Mouse (Mus musculus) hindbrain, embryonic 16.5 days (tissue): Measurements from ENCODE around the gene Fsd1l. TPM values are rescaled to one million over a fixed set of nuclear protein-coding genes. Genes with fewer than 3 reads are reported as not detected.
"Not testable (repeated sequence)": the region's sequence is repeated elsewhere in the genome, so short reads cannot be mapped to it uniquely, and the experiment has no call there.

Experiments
- ATAC-seq: fragments of 200-750 bp; cut with Nextera tagmentation; 2 replicates; pipeline ENCODE4 v1.8.0; 2017; ENCODE audit warnings: moderate TSS enrichment, moderate library complexity
- H3K27ac ChIP-seq: fragments of 300-500 bp; sonication (generic); 2 replicates; pipeline ENCODE4 v1.5.1; 2014; ENCODE audit warnings: low read depth, mild to moderate bottlenecking, control low read depth, low read length, moderate library complexity
- H3K27me3 ChIP-seq: fragments of 300-500 bp; sonication (generic); replicated peaks from 2 replicates; pipeline ENCODE4 v1.6.1; 2014; ENCODE audit warnings: low read length; ENCODE audit not compliant: control insufficient read depth, insufficient read depth
- H3K36me3 ChIP-seq: fragments of 300-500 bp; sonication (generic); 2 replicates; pipeline ENCODE4 v1.6.1; 2014; ENCODE audit warnings: mild to moderate bottlenecking, low read length, moderate library complexity, mixed read lengths; ENCODE audit not compliant: control insufficient read depth, insufficient read depth
- H3K4me1 ChIP-seq: fragments of 300-500 bp; sonication (generic); 2 replicates; pipeline ENCODE4 v1.6.1; 2014; ENCODE audit warnings: low read depth, low read length; ENCODE audit not compliant: control insufficient read depth, insufficient read depth
- H3K4me2 ChIP-seq: fragments of 300-500 bp; sonication (generic); 2 replicates; pipeline ENCODE4 v1.6.1; 2014; ENCODE audit warnings: mild to moderate bottlenecking, low read length, control low read depth, moderate library complexity
- H3K4me3 ChIP-seq: fragments of 300-500 bp; sonication (generic); 2 replicates; pipeline ENCODE4 v1.5.1; 2014; ENCODE audit warnings: mild to moderate bottlenecking, low read length, control low read depth, moderate library complexity
- H3K9ac ChIP-seq: fragments of 300-500 bp; sonication (generic); 2 replicates; pipeline ENCODE4 v1.6.1; 2014; ENCODE audit warnings: low read depth, mild to moderate bottlenecking, control low read depth, low read length, moderate library complexity
- H3K9me3 ChIP-seq: fragments of 300-500 bp; sonication (generic); 2 replicates; pipeline ENCODE4 v1.6.1; 2014; ENCODE audit warnings: mild to moderate bottlenecking, low read length, moderate library complexity; ENCODE audit not compliant: control insufficient read depth
- WGBS: fragments of 180-500 bp; shearing (Covaris S2); extraction: QIAGEN DNeasy Blood & Tissue Kit; methylation state at CpG from one replicate; pipeline ENCODE4 v1.1.7; 2014; 5-methylcytosine and 5-hydroxymethylcytosine counted together
- polyA plus RNA-seq: library from polyadenylated mRNA; unstranded; fragments of >200 nt; fragmentation: Nextera tagmentation; extraction: Ambion mirVana; gene quantifications from 2 replicates; pipeline ENCODE4 v1.2.1, GENCODE M21; 2015

Fsd1l gene
- polyA plus RNA-seq, 1 experiment from 2014 or later: 26.6 TPM

DNA sequence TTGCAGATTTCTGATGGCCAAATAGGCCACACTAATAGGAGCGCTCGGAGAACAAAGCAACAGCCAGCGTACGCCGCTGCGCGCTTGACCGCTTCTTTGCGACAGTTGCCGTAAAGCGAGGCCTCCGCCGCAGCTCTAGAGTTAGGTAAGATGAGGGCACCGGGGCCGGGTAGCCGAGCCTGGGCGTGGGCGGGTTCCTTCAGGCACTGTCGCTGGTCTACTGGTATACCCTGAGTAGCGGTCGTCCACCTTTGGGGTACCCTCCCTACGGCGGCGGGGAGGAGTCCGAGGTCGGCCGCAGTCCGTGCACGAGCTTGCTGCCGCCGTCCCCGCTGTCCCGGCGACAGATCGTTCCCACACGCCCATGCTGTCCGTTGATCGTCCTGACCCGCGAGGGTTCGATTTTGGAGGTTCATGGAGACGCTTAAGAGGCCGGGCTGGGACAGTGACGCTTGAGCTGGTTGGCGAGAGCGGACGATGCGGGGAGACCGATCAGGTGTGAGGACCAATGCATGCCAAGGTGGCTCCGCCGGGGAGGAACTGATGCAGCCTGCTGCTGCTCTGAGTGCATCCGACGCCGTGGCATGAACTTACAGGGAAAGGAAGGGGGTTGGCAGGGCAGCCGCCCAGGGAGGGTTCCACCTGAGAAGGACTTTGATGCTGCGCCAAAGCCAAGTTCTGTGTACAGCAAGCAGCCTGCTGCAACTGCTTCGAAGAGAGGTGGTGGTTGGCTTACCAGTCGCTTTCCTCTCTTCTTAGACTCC, 83.0 kb downstream of the Fsd1l start:
- Histone ChIP-seq H3K9ac (peak overlapping the region; percentile 89), H3K9me3 (no peaks in the 10 kb centered on the region), H3K27me3 (no peaks in the 10 kb centered on the region), H3K4me1 (peaks cover 4% of the 10 kb centered on the region), H3K4me3 (peak overlapping the region; percentile 76), H3K4me2 (peak overlapping the region; percentile 80), H3K36me3 (no peaks in the 10 kb centered on the region), H3K27ac (peak overlapping the region; percentile 80)
- ATAC-seq: peak; percentile 96
- 6% methylated on average over 58 of the region's 58 CpGs for WGBS

DNA sequence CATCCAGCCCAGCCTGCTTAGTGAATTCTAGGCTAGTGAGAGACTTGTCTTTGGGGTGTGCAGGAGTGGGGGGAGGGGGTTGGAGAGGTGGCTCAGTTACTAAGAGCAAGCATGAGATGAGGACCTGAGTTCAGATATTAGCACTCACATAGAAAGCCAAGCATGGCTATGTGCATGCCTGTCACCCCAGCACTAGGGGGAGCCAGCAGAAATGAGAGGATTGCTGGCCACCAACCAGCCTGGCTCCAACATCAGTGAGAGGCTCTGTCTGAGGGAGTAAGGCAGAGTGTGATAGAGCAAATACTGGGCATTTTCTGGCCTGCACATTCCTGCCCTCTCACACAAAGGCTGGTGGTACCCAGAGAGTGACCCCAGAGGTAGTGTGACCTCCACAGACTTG, 84.7 kb downstream of the Fsd1l start:
- Histone ChIP-seq H3K36me3 (peaks cover under 1% of the 10 kb centered on the region), H3K27ac (no peak overlapping the region), H3K27me3 (no peaks in the 10 kb centered on the region), H3K9me3 (no peaks in the 10 kb centered on the region), H3K4me2 (no peak overlapping the region), H3K4me1 (peaks cover 4% of the 10 kb centered on the region), H3K4me3 (no peak overlapping the region), H3K9ac (no peak overlapping the region)
- ATAC-seq: no peak

- H3K4me1 ChIP-seq: peaks cover 4% of the 10 kb centered on the region
- H3K27me3 ChIP-seq: no peaks in the 10 kb centered on the region
- WGBS: 88% methylated on average over 4 of the region's 4 CpGs
- no peak overlapping the region for H3K4me3 ChIP-seq
- no peak for ATAC-seq
- peaks cover 6% of the 10 kb centered on the region for H3K36me3 ChIP-seq
- H3K9ac ChIP-seq: no peak overlapping the region
- H3K27ac ChIP-seq: no peak overlapping the region
- no peaks in the 10 kb centered on the region for H3K9me3 ChIP-seq
- H3K4me2 ChIP-seq: no peak overlapping the region
These were observed 86.3 kb downstream of the Fsd1l start for GRCm38 (mm10) chr4:53717546-53717945.

- Histone ChIP-seq H3K4me3 (no peak overlapping the region), H3K9me3 (no peaks in the 10 kb centered on the region), H3K27me3 (no peaks in the 10 kb centered on the region), H3K36me3 (peaks cover 6% of the 10 kb centered on the region), H3K4me2 (no peak overlapping the region), H3K9ac (no peak overlapping the region), H3K4me1 (peaks cover 4% of the 10 kb centered on the region), H3K27ac (no peak overlapping the region)
- no peak for ATAC-seq
- WGBS: 83% methylated on average over 5 of the region's 5 CpGs
These were observed 87.0 kb downstream of the Fsd1l start for GRCm38 (mm10) chr4:53718261-53718660.

DNA sequence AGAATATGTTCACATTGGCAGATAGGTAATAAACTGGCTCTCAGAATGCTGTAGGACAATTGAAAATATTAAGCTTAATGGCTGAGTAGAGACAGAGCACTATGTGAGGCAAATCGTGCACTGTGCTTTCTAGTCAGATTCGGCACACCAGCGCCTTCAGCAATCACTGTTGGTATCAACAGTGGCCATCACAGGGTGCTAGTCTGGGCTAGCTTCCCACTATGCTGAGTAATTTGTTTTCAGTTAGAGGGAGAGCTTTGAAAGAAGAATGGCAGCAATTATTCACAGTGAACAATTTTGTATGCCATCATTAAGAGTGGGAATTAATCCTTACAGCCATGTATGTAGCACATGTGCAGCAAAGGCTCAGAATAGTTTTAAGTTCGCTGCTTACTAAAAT, 91.2 kb downstream of the Fsd1l start:
- no peaks in the 10 kb centered on the region for H3K9me3 ChIP-seq
- no peak overlapping the region for H3K4me2 ChIP-seq
- H3K4me3 ChIP-seq: no peak overlapping the region
- H3K4me1 ChIP-seq: no peaks in the 10 kb centered on the region
- no peak for ATAC-seq
- no peak overlapping the region for H3K27ac ChIP-seq
- H3K9ac ChIP-seq: no peak overlapping the region
- 87% methylated on average over 4 of the region's 4 CpGs for WGBS
- H3K36me3 ChIP-seq: peaks cover 10% of the 10 kb centered on the region
- no peaks in the 10 kb centered on the region for H3K27me3 ChIP-seq

GRCm38 (mm10) chr4:53726100-53726499, 94.8 kb downstream of the Fsd1l start:
- not testable (repeated sequence) for H3K27me3 ChIP-seq, H3K4me1 ChIP-seq, H3K9ac ChIP-seq, H3K9me3 ChIP-seq, H3K4me3 ChIP-seq, H3K27ac ChIP-seq, ATAC-seq, H3K4me2 ChIP-seq
- 90% methylated on average over 2 of the region's 2 CpGs for WGBS
- H3K36me3 ChIP-seq: peaks cover 19% of the 10 kb centered on the region

GRCm38 (mm10) chr4:53728121-53728520, 96.8 kb downstream of the Fsd1l start:
- ATAC-seq: no peak
- Histone ChIP-seq H3K9me3 (no peaks in the 10 kb centered on the region), H3K36me3 (peaks cover 19% of the 10 kb centered on the region), H3K27ac (no peak overlapping the region), H3K9ac (no peak overlapping the region), H3K4me2 (no peak overlapping the region), H3K4me3 (no peak overlapping the region), H3K27me3 (no peaks in the 10 kb centered on the region), H3K4me1 (no peaks in the 10 kb centered on the region)
- WGBS: 93% methylated on average over 1 of the region's 1 CpGs

GRCm38 (mm10) chr4:53738956-53739616, 107.8 kb downstream of the Fsd1l start:
- Histone ChIP-seq H3K9ac (no peak overlapping the region), H3K27ac (no peak overlapping the region), H3K4me2 (no peak overlapping the region), H3K4me3 (no peak overlapping the region), H3K9me3 (no peaks in the 10 kb centered on the region), H3K4me1 (no peaks in the 10 kb centered on the region), H3K36me3 (peaks cover 16% of the 10 kb centered on the region), H3K27me3 (no peaks in the 10 kb centered on the region)
- peak; percentile 74 for ATAC-seq
- WGBS: 35% methylated on average over 6 of the region's 6 CpGs

GRCm38 (mm10) chr4:53749831-53750230, 118.6 kb downstream of the Fsd1l start:
- Histone ChIP-seq H3K27ac (no peak overlapping the region), H3K9ac (no peak overlapping the region), H3K4me2 (no peak overlapping the region), H3K4me1 (no peaks in the 10 kb centered on the region), H3K36me3 (peaks cover 12% of the 10 kb centered on the region; the same call in 1 of the 2 replicates), H3K4me3 (no peak overlapping the region), H3K9me3 (no peaks in the 10 kb centered on the region), H3K27me3 (no peaks in the 10 kb centered on the region)
- ATAC-seq: no peak
